Mouse (Mus musculus) liver, adult 2 months (tissue): ENCODE measurements at regions not wholly inside any gene's neighbourhood (a gene's known extent, or its start where the extent isn't known, plus 50 kb on each side); places are given as distances from the start of the nearest gene placed in this dataset.

Experiments
- CTCF ChIP-seq: fragments of 200-500 bp; IDR thresholded peaks from 2 replicates; pipeline ENCODE4 v1.5.1; 2011; ENCODE audit warnings: low read depth, low read length, control low read depth
- POLR2A ChIP-seq: fragments of 200-500 bp; IDR thresholded peaks from 2 replicates; pipeline ENCODE4 v1.6.1; 2011; ENCODE audit warnings: low read length, control low read depth; ENCODE audit not compliant: insufficient read depth; ENCODE audit errors: extremely low read depth

GRCm38 (mm10) chr3:70422669-70423068 lies 415.3 kb downstream of the Otol1 start:
- TF ChIP-seq CTCF (no peak), POLR2A (no peak)
